Comparison of ENCODE assay signal across 20 mouse cellular contexts in the genomic region with DNA sequence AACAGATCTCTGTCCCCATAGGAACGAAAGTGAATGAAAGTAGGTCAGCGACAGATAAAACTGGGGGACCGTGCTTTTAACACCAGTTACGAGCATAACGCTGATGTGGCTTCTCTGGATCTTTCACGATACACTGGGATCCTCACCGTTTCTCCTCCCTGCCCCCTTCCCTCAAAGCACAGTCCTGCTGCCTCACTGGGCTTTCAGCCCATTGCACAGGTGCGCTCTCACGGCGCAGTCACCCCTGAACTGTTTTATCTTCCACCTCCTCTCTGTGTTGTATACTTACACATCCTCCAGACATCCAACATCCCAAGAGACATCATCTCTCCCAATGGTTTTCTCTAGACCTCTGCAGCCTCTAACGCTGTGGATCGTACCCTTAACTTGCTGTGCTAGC. TPM values are rescaled to one million over a fixed set of nuclear protein-coding genes. Genes with fewer than 3 reads are reported as not detected.
DNase-seq lines count a peak whose midpoint lies in the region; ATAC-seq and TF ChIP-seq lines count a peak whose summit lies in the region.
"Had no signal": no experiment of that assay in that cellular context is flagged by ENCODE, and none has a peak within 500 bp of the region (broad histone marks: within the 10 kb centered on the region; RNA-seq: fewer than 3 reads in every experiment).

No protein-coding gene starts in this region.

- H3K9me3 ChIP-seq in hindbrain, embryonic 16.5 days (ENCODE audit: control insufficient read depth, low read length) = no peaks in the 10 kb centered on the region
- no peaks in the 10 kb centered on the region for H3K9me3 ChIP-seq in hindbrain, embryonic 10.5 days
- no peaks in the 10 kb centered on the region for H3K9me3 ChIP-seq in midbrain, embryonic 15.5 days
- H3K9me3 ChIP-seq in midbrain, embryonic 14.5 days (ENCODE audit: control insufficient read depth, low read length) = no peaks in the 10 kb centered on the region
- H3K9me3 ChIP-seq: heart, embryonic 15.5 days had no signal

- H3K4me2 ChIP-seq in hindbrain, embryonic 16.5 days (ENCODE audit: low read length) = peak overlapping the region; percentile 5; the same call in 1 of the 2 replicates
- H3K4me2 ChIP-seq in midbrain, embryonic 15.5 days = 0 out of 2 replicates have a peak overlapping the region, but pooled peaks have one; percentile 4
- H3K4me2 ChIP-seq in midbrain, embryonic 14.5 days (ENCODE audit: low read length) = no peak overlapping the region
- H3K4me2 ChIP-seq: heart, embryonic 15.5 days; liver, embryonic 11.5 days had no signal

- H3K27ac ChIP-seq in hindbrain, embryonic 16.5 days (ENCODE audit: low read depth, low read length) = no peak overlapping the region
- H3K27ac ChIP-seq in hindbrain, embryonic 10.5 days = no peak overlapping the region
- H3K27ac ChIP-seq in midbrain, embryonic 15.5 days = no peak overlapping the region
- H3K27ac ChIP-seq in midbrain, embryonic 14.5 days (replicated peaks; ENCODE audit: low read depth, low read length) = no peak overlapping the region
- H3K27ac ChIP-seq in cortical plate, adult 2 months (ENCODE audit: insufficient read depth, low read length) = no peak overlapping the region
- H3K27ac ChIP-seq: gastrocnemius, adult 2 months; heart, adult 2 months; heart, embryonic 15.5 days; stomach, postnatal 0 days had no signal

- peaks cover 4% of the 10 kb centered on the region for H3K4me1 ChIP-seq in hindbrain, embryonic 16.5 days (ENCODE audit: control insufficient read depth, insufficient read depth, low read depth, low read length)
- peaks cover 27% of the 10 kb centered on the region for H3K4me1 ChIP-seq in hindbrain, embryonic 10.5 days (replicated peaks)
- peaks cover 10% of the 10 kb centered on the region; the same call in 1 of the 2 replicates for H3K4me1 ChIP-seq in midbrain, embryonic 15.5 days
- no peaks in the 10 kb centered on the region for H3K4me1 ChIP-seq in midbrain, embryonic 14.5 days (ENCODE audit: control insufficient read depth, insufficient read depth, low read length)
- H3K4me1 ChIP-seq in cortical plate, adult 2 months (ENCODE audit: control insufficient read depth, insufficient read depth, low read length) = peaks cover 2% of the 10 kb centered on the region; the same call in 1 of the 2 replicates
- H3K4me1 ChIP-seq: heart, embryonic 15.5 days had no signal

- 0 out of 2 replicates have a peak, but pooled peaks have one; percentile 32 for ATAC-seq in hindbrain, embryonic 16.5 days
- peak; percentile 9; the same call in 1 of the 2 replicates for ATAC-seq in midbrain, embryonic 15.5 days (replicated peaks)
- no peak for ATAC-seq in midbrain, embryonic 14.5 days (ENCODE audit: low FRiP score, low TSS enrichment)

- no peak for TF ChIP-seq POLR2A in cortical plate, adult 2 months (IDR thresholded peaks at IDR 0.05; ENCODE audit: extremely low read depth, insufficient read depth, low read length)

- H3K36me3 ChIP-seq in hindbrain, embryonic 16.5 days (ENCODE audit: control insufficient read depth, insufficient read depth, low read length) = no peaks in the 10 kb centered on the region
- H3K36me3 ChIP-seq in hindbrain, embryonic 10.5 days = no peaks in the 10 kb centered on the region
- no peaks in the 10 kb centered on the region for H3K36me3 ChIP-seq in midbrain, embryonic 15.5 days (replicated peaks)
- no peaks in the 10 kb centered on the region for H3K36me3 ChIP-seq in midbrain, embryonic 14.5 days (ENCODE audit: control insufficient read depth, insufficient read depth, low read length)
- H3K36me3 ChIP-seq: heart, embryonic 15.5 days had no signal

- 69% methylated on average over 12 of the region's 12 CpGs for WGBS in hindbrain, embryonic 16.5 days
- WGBS in hindbrain, embryonic 10.5 days = 89% methylated on average over 12 of the region's 12 CpGs
- 74% methylated on average over 12 of the region's 12 CpGs for whole genome bisulfite sequencing in midbrain, embryonic 15.5 days
- WGBS in midbrain, embryonic 14.5 days = 77% methylated on average over 12 of the region's 12 CpGs

- DNase-seq in hindbrain, embryonic 10.5 days (ENCODE audit: low spot score) = no peak
- no peak for DNase-seq in midbrain, embryonic 14.5 days
- DNase-seq in cerebellum, adult 8-10 months = peak; percentile 50
- DNase-seq in c-Kit-positive CD71-positive TER-119-positive erythroid progenitor cells, embryonic 14.5 days (ENCODE audit: low spot score) = no peak
- DNase-seq: embryo, embryonic 11 days; gastrocnemius, adult 2 months; heart, adult 2 months; heart, postnatal 4 days; kidney, adult 18-20 months; kidney, postnatal 25 days; layer of hippocampus, adult 9-11 months; lung, adult 2 months had no signal

- H3K4me3 ChIP-seq in hindbrain, embryonic 16.5 days (ENCODE audit: low read length) = no peak overlapping the region
- no peak overlapping the region for H3K4me3 ChIP-seq in hindbrain, embryonic 10.5 days
- H3K4me3 ChIP-seq in midbrain, embryonic 15.5 days = no peak overlapping the region
- H3K4me3 ChIP-seq in midbrain, embryonic 14.5 days (replicated peaks; ENCODE audit: low read depth, low read length) = no peak overlapping the region
- H3K4me3 ChIP-seq in cortical plate, adult 2 months (ENCODE audit: insufficient read depth, low read length) = peak overlapping the region; percentile 22; the same call in 1 of the 2 replicates
- H3K4me3 ChIP-seq: gastrocnemius, adult 2 months; heart, adult 2 months; heart, embryonic 15.5 days had no signal

- no peaks in the 10 kb centered on the region for H3K27me3 ChIP-seq in hindbrain, embryonic 16.5 days (replicated peaks; ENCODE audit: control insufficient read depth, insufficient read depth, low read length)
- no peaks in the 10 kb centered on the region for H3K27me3 ChIP-seq in hindbrain, embryonic 10.5 days (ENCODE audit: insufficient read depth, poor library complexity, severe bottlenecking)
- no peaks in the 10 kb centered on the region for H3K27me3 ChIP-seq in midbrain, embryonic 15.5 days (replicated peaks)
- H3K27me3 ChIP-seq in midbrain, embryonic 14.5 days (ENCODE audit: control insufficient read depth, insufficient read depth, low read length) = no peaks in the 10 kb centered on the region
- H3K27me3 ChIP-seq: CH12.LX; heart, embryonic 15.5 days had no signal

- no peak overlapping the region for H3K9ac ChIP-seq in hindbrain, embryonic 16.5 days (ENCODE audit: low read depth, low read length)
- no peak overlapping the region for H3K9ac ChIP-seq in midbrain, embryonic 15.5 days
- H3K9ac ChIP-seq in midbrain, embryonic 14.5 days (replicated peaks; ENCODE audit: low read length) = no peak overlapping the region
- H3K9ac ChIP-seq: forebrain, postnatal 0 days; heart, embryonic 15.5 days had no signal

- no peak for TF ChIP-seq CTCF in cortical plate, adult 2 months (IDR thresholded peaks at IDR 0.05; ENCODE audit: extremely low read depth, insufficient read depth, low read length)

RNA-seq across cellular contexts. Expression of a gene that starts 33.1 kb away (rescaled TPM):
- 0.14 and 0.29 TPM in 2 replicates for polyA plus RNA-seq in hindbrain, embryonic 16.5 days (2015; fragmentation: Nextera tagmentation; extraction: Ambion mirVana)
- 0.16 and 0.24 TPM in 2 replicates for polyA plus RNA-seq in hindbrain, embryonic 10.5 days (2016; fragmentation: Nextera tagmentation; extraction: Ambion mirVana)
- polyA plus RNA-seq in midbrain, embryonic 15.5 days (2015; fragmentation: Nextera tagmentation; extraction: Ambion mirVana) = 0.14 and 0.19 TPM in 2 replicates
- 0.08 and 0.20 TPM in 2 replicates for polyA plus RNA-seq in midbrain, embryonic 14.5 days (2014; fragmentation: Nextera tagmentation; extraction: Ambion mirVana)
- polyA plus RNA-seq in cortical plate, adult 2 months (2012; rRNA removed) = 1.8 and 2.0 TPM in 2 replicates
